Mouse (Mus musculus) induced T-regulatory cell, adult 2 months (primary cell): ENCODE measurements around the gene Ephx4.
"Not testable (repeated sequence)": the region's sequence is repeated elsewhere in the genome, so short reads cannot be mapped to it uniquely, and the experiment has no call there.

Experiments
- DNase-seq: peaks from one replicate; pipeline ENCODE4 v3.0.0-alpha.2; 2012; ENCODE audit warnings: low read depth

Ephx4 gene

GRCm38 (mm10) chr5:107402436-107402835 is at the start of gene Ephx4:
Gene Ephx4, plus strand, starts transcription at chr5:107402736.
- peak; percentile 18 for DNase-seq

GRCm38 (mm10) chr5:107353981-107354380 is 48.6 kb upstream of the Ephx4 start:
- no peak for DNase-seq

- DNase-seq, result no peak
Observed at GRCm38 (mm10) chr5:107355801-107356200, 46.7 kb upstream of the Ephx4 start.

GRCm38 (mm10) chr5:107357723-107358122 is 44.8 kb upstream of the Ephx4 start:
- no peak for DNase-seq

GRCm38 (mm10) chr5:107359395-107360053 is 43.0 kb upstream of the Ephx4 start:
- peak; percentile 90 for DNase-seq

- no peak for DNase-seq
Observed at GRCm38 (mm10) chr5:107360054-107360730, 42.3 kb upstream of the Ephx4 start.

- DNase-seq, result no peak
Observed at GRCm38 (mm10) chr5:107370040-107370439, 32.5 kb upstream of the Ephx4 start.

GRCm38 (mm10) chr5:107371335-107371734 is 31.2 kb upstream of the Ephx4 start:
- DNase-seq, result no peak

- DNase-seq, result no peak
Observed at GRCm38 (mm10) chr5:107373256-107373655, 29.3 kb upstream of the Ephx4 start.

GRCm38 (mm10) chr5:107386448-107386847 is 16.1 kb upstream of the Ephx4 start:
- not testable (repeated sequence) for DNase-seq

- no peak for DNase-seq
Observed at GRCm38 (mm10) chr5:107387788-107388187, 14.7 kb upstream of the Ephx4 start.

GRCm38 (mm10) chr5:107389373-107389772 is 13.2 kb upstream of the Ephx4 start:
- no peak for DNase-seq

- DNase-seq, result no peak
Observed at GRCm38 (mm10) chr5:107394437-107394836, 8.1 kb upstream of the Ephx4 start.

- peak; percentile 36 for DNase-seq
Observed at GRCm38 (mm10) chr5:107403011-107403946, 743 bp downstream of the Ephx4 start.

GRCm38 (mm10) chr5:107403947-107404684 is 1.6 kb downstream of the Ephx4 start:
- no peak for DNase-seq

GRCm38 (mm10) chr5:107405361-107405760 is 2.8 kb downstream of the Ephx4 start:
- no peak for DNase-seq

GRCm38 (mm10) chr5:107410305-107410704 is 7.8 kb downstream of the Ephx4 start:
- no peak for DNase-seq

- no peak for DNase-seq
Observed at GRCm38 (mm10) chr5:107411326-107411725, 8.8 kb downstream of the Ephx4 start.

GRCm38 (mm10) chr5:107412285-107412684 is 9.7 kb downstream of the Ephx4 start:
- no peak for DNase-seq

- DNase-seq, result no peak
Observed at GRCm38 (mm10) chr5:107415098-107415497, 12.6 kb downstream of the Ephx4 start.

GRCm38 (mm10) chr5:107421676-107422075 is 19.1 kb downstream of the Ephx4 start:
- DNase-seq, result no peak

- no peak for DNase-seq
Observed at GRCm38 (mm10) chr5:107431249-107431648, 28.7 kb downstream of the Ephx4 start, which contains the start of gene Lpcat2b. Gene Lpcat2b, plus strand, starts transcription at chr5:107431549.
